Mouse (Mus musculus): Measurements from ENCODE around the gene Tbl1xr1. TPM values are rescaled to one million over a fixed set of nuclear protein-coding genes. Genes with fewer than 3 reads are reported as not detected.
A peak's percentile ranks its signal among the peaks of the same experiment; 100 is the strongest.

The Tbl1xr1 gene
- 10.2 and 13.1 TPM in 2 replicates for polyA plus RNA-seq (2015; fragmentation: Nextera tagmentation; extraction: Ambion mirVana)

GRCm38 (mm10) chr3:22076561-22076935 lies at the start of gene Tbl1xr1:
Gene Tbl1xr1, plus strand, starts transcription at chr3:22076652.
- Histone ChIP-seq H3K9me3 (ENCODE audit: control insufficient read depth, low read length) (no peaks in the 10 kb centered on the region), H3K27ac (ENCODE audit: low read depth, low read length) (peak within 1 kb of the TSS; percentile 99), H3K4me3 (ENCODE audit: low read length) (peak within 1 kb of the TSS; percentile 92), H3K4me1 (ENCODE audit: control insufficient read depth, insufficient read depth, low read depth, low read length) (peaks cover 28% of the 10 kb centered on the region), H3K9ac (ENCODE audit: low read depth, low read length) (peak within 1 kb of the TSS; percentile 98), H3K27me3 (replicated peaks; ENCODE audit: control insufficient read depth, insufficient read depth, low read length) (no peaks in the 10 kb centered on the region), H3K4me2 (ENCODE audit: low read length) (peak within 1 kb of the TSS; percentile 67), H3K36me3 (ENCODE audit: control insufficient read depth, insufficient read depth, low read length) (no peaks in the 10 kb centered on the region)
- ATAC-seq: peak; percentile 87
- under 1% methylated on average over 39 of the region's 46 CpGs for WGBS

- H3K9ac ChIP-seq (ENCODE audit: low read depth, low read length): no peak overlapping the region
- no peak overlapping the region for H3K4me3 ChIP-seq (ENCODE audit: low read length)
- H3K27me3 ChIP-seq (replicated peaks; ENCODE audit: control insufficient read depth, insufficient read depth, low read length): no peaks in the 10 kb centered on the region
- WGBS: 18% methylated on average over 4 of the region's 4 CpGs
- no peaks in the 10 kb centered on the region for H3K9me3 ChIP-seq (ENCODE audit: control insufficient read depth, low read length)
- no peak for ATAC-seq
- no peaks in the 10 kb centered on the region for H3K4me1 ChIP-seq (ENCODE audit: control insufficient read depth, insufficient read depth, low read depth, low read length)
- no peak overlapping the region for H3K27ac ChIP-seq (ENCODE audit: low read depth, low read length)
- H3K4me2 ChIP-seq (ENCODE audit: low read length): no peak overlapping the region
- H3K36me3 ChIP-seq (ENCODE audit: control insufficient read depth, insufficient read depth, low read length): no peaks in the 10 kb centered on the region
Measured at GRCm38 (mm10) chr3:22038004-22038403, 38.4 kb upstream of the Tbl1xr1 start.

GRCm38 (mm10) chr3:22039036-22039795 lies 37.2 kb upstream of the Tbl1xr1 start:
- WGBS: 92% methylated on average over 8 of the region's 8 CpGs
- H3K4me1 ChIP-seq (ENCODE audit: control insufficient read depth, insufficient read depth, low read depth, low read length): no peaks in the 10 kb centered on the region
- no peaks in the 10 kb centered on the region for H3K27me3 ChIP-seq (replicated peaks; ENCODE audit: control insufficient read depth, insufficient read depth, low read length)
- no peak overlapping the region for H3K4me2 ChIP-seq (ENCODE audit: low read length)
- H3K9me3 ChIP-seq (ENCODE audit: control insufficient read depth, low read length): no peaks in the 10 kb centered on the region
- no peaks in the 10 kb centered on the region for H3K36me3 ChIP-seq (ENCODE audit: control insufficient read depth, insufficient read depth, low read length)
- ATAC-seq: no peak
- H3K27ac ChIP-seq (ENCODE audit: low read depth, low read length): no peak overlapping the region
- H3K9ac ChIP-seq (ENCODE audit: low read depth, low read length): no peak overlapping the region
- no peak overlapping the region for H3K4me3 ChIP-seq (ENCODE audit: low read length)

GRCm38 (mm10) chr3:22040627-22041026 lies 35.8 kb upstream of the Tbl1xr1 start:
- no peak overlapping the region for H3K4me3 ChIP-seq (ENCODE audit: low read length)
- H3K4me2 ChIP-seq (ENCODE audit: low read length): no peak overlapping the region
- H3K27me3 ChIP-seq (replicated peaks; ENCODE audit: control insufficient read depth, insufficient read depth, low read length): no peaks in the 10 kb centered on the region
- ATAC-seq: no peak
- WGBS: 73% methylated on average over 6 of the region's 6 CpGs
- no peaks in the 10 kb centered on the region for H3K4me1 ChIP-seq (ENCODE audit: control insufficient read depth, insufficient read depth, low read depth, low read length)
- H3K27ac ChIP-seq (ENCODE audit: low read depth, low read length): no peak overlapping the region
- H3K9me3 ChIP-seq (ENCODE audit: control insufficient read depth, low read length): no peaks in the 10 kb centered on the region
- H3K9ac ChIP-seq (ENCODE audit: low read depth, low read length): no peak overlapping the region
- H3K36me3 ChIP-seq (ENCODE audit: control insufficient read depth, insufficient read depth, low read length): no peaks in the 10 kb centered on the region

GRCm38 (mm10) chr3:22047203-22047602 lies 29.2 kb upstream of the Tbl1xr1 start:
- 88% methylated on average over 14 of the region's 14 CpGs for WGBS
- no peak for ATAC-seq
- H3K36me3 ChIP-seq (ENCODE audit: control insufficient read depth, insufficient read depth, low read length): no peaks in the 10 kb centered on the region
- H3K27me3 ChIP-seq (replicated peaks; ENCODE audit: control insufficient read depth, insufficient read depth, low read length): no peaks in the 10 kb centered on the region
- H3K9ac ChIP-seq (ENCODE audit: low read depth, low read length): no peak overlapping the region
- H3K4me1 ChIP-seq (ENCODE audit: control insufficient read depth, insufficient read depth, low read depth, low read length): no peaks in the 10 kb centered on the region
- no peaks in the 10 kb centered on the region for H3K9me3 ChIP-seq (ENCODE audit: control insufficient read depth, low read length)
- H3K4me3 ChIP-seq (ENCODE audit: low read length): no peak overlapping the region
- no peak overlapping the region for H3K4me2 ChIP-seq (ENCODE audit: low read length)
- no peak overlapping the region for H3K27ac ChIP-seq (ENCODE audit: low read depth, low read length)

- H3K9ac ChIP-seq (ENCODE audit: low read depth, low read length): no peak overlapping the region
- peak; percentile 24; the same call in 1 of the 2 replicates for ATAC-seq
- H3K4me2 ChIP-seq (ENCODE audit: low read length): no peak overlapping the region
- no peaks in the 10 kb centered on the region; the same call in 1 of the 2 replicates for H3K9me3 ChIP-seq (ENCODE audit: control insufficient read depth, low read length)
- no peaks in the 10 kb centered on the region for H3K4me1 ChIP-seq (ENCODE audit: control insufficient read depth, insufficient read depth, low read depth, low read length)
- no peaks in the 10 kb centered on the region for H3K27me3 ChIP-seq (replicated peaks; ENCODE audit: control insufficient read depth, insufficient read depth, low read length)
- no peak overlapping the region for H3K27ac ChIP-seq (ENCODE audit: low read depth, low read length)
- H3K36me3 ChIP-seq (ENCODE audit: control insufficient read depth, insufficient read depth, low read length): no peaks in the 10 kb centered on the region
- 77% methylated on average over 4 of the region's 4 CpGs for WGBS
- no peak overlapping the region for H3K4me3 ChIP-seq (ENCODE audit: low read length)
Measured at GRCm38 (mm10) chr3:22056664-22057328, 19.7 kb upstream of the Tbl1xr1 start.

- Histone ChIP-seq H3K27me3 (replicated peaks; ENCODE audit: control insufficient read depth, insufficient read depth, low read length) (no peaks in the 10 kb centered on the region), H3K4me3 (ENCODE audit: low read length) (no peak overlapping the region), H3K9me3 (ENCODE audit: control insufficient read depth, low read length) (no peaks in the 10 kb centered on the region; the same call in 1 of the 2 replicates), H3K36me3 (ENCODE audit: control insufficient read depth, insufficient read depth, low read length) (no peaks in the 10 kb centered on the region), H3K4me2 (ENCODE audit: low read length) (no peak overlapping the region), H3K27ac (ENCODE audit: low read depth, low read length) (no peak overlapping the region), H3K9ac (ENCODE audit: low read depth, low read length) (no peak overlapping the region), H3K4me1 (ENCODE audit: control insufficient read depth, insufficient read depth, low read depth, low read length) (no peaks in the 10 kb centered on the region)
- WGBS: 86% methylated on average over 7 of the region's 7 CpGs
- no peak for ATAC-seq
Measured at GRCm38 (mm10) chr3:22058206-22058804, 18.1 kb upstream of the Tbl1xr1 start.

GRCm38 (mm10) chr3:22061163-22061562 lies 15.3 kb upstream of the Tbl1xr1 start:
- Histone ChIP-seq H3K9ac (ENCODE audit: low read depth, low read length) (no peak overlapping the region), H3K9me3 (ENCODE audit: control insufficient read depth, low read length) (no peaks in the 10 kb centered on the region), H3K27me3 (replicated peaks; ENCODE audit: control insufficient read depth, insufficient read depth, low read length) (no peaks in the 10 kb centered on the region), H3K27ac (ENCODE audit: low read depth, low read length) (no peak overlapping the region), H3K4me3 (ENCODE audit: low read length) (no peak overlapping the region), H3K4me1 (ENCODE audit: control insufficient read depth, insufficient read depth, low read depth, low read length) (no peaks in the 10 kb centered on the region), H3K36me3 (ENCODE audit: control insufficient read depth, insufficient read depth, low read length) (no peaks in the 10 kb centered on the region), H3K4me2 (ENCODE audit: low read length) (no peak overlapping the region)
- ATAC-seq: no peak
- WGBS: 94% methylated on average over 4 of the region's 4 CpGs

- H3K9me3 ChIP-seq (ENCODE audit: control insufficient read depth, low read length): no peaks in the 10 kb centered on the region
- H3K4me3 ChIP-seq (ENCODE audit: low read length): no peak overlapping the region
- H3K27ac ChIP-seq (ENCODE audit: low read depth, low read length): no peak overlapping the region
- H3K4me1 ChIP-seq (ENCODE audit: control insufficient read depth, insufficient read depth, low read depth, low read length): no peaks in the 10 kb centered on the region
- WGBS: 88% methylated on average over 5 of the region's 5 CpGs
- H3K27me3 ChIP-seq (replicated peaks; ENCODE audit: control insufficient read depth, insufficient read depth, low read length): no peaks in the 10 kb centered on the region
- H3K9ac ChIP-seq (ENCODE audit: low read depth, low read length): no peak overlapping the region
- no peaks in the 10 kb centered on the region for H3K36me3 ChIP-seq (ENCODE audit: control insufficient read depth, insufficient read depth, low read length)
- H3K4me2 ChIP-seq (ENCODE audit: low read length): no peak overlapping the region
- ATAC-seq: no peak
Measured at GRCm38 (mm10) chr3:22068621-22069020, 7.8 kb upstream of the Tbl1xr1 start.
